Mouse (Mus musculus): ENCODE measurements at regions not wholly inside any gene's neighbourhood (a gene's known extent, or its start where the extent isn't known, plus 50 kb on each side); places are given as distances from the start of the nearest gene placed in this dataset.

DNA sequence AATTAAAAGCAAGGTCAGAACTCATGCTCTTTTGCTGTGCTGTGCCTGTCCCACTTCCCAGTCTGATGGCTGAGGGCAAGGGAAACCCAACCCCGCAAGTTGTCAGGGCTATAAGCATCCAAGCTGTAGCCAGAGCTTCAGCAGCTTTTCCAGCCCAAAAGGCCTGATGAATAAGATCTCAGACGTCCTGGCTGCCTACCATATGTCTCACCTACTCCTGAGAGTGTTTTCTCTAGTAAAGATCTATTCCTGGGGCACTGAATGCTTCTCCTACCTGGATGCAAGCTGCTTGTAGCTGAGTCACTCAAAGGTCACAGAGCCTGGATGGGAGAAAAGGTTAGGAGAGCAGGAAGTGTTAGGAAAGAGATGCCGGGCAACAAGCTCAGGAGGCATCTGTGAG, 92.4 kb upstream of the Glrp1 start:
- TF ChIP-seq ZC3H11A (IDR thresholded peaks at IDR 0.05; ENCODE audit: low read depth, low read length), result no peak
- TF ChIP-seq SIN3A (IDR thresholded peaks at IDR 0.05; ENCODE audit: low read length), result no peak
- TF ChIP-seq TBP (IDR thresholded peaks at IDR 0.05; ENCODE audit: low read depth, low read length), result no peak
